Mouse (Mus musculus) olfactory bulb, adult 2 months (tissue): ENCODE data around the gene Lmo7.

Experiments used
- CTCF ChIP-seq: fragments of 200-500 bp; IDR thresholded peaks from 2 replicates; pipeline ENCODE4 v1.5.1; 2012; ENCODE audit warnings: low read depth, mild to moderate bottlenecking, low read length, moderate library complexity; ENCODE audit not compliant: insufficient read depth
- POLR2A ChIP-seq: fragments of 200-500 bp; IDR thresholded peaks from 2 replicates; pipeline ENCODE4 v1.6.1; 2012; ENCODE audit warnings: mild to moderate bottlenecking, low read depth, low read length, moderate library complexity; ENCODE audit not compliant: insufficient read depth

- TF ChIP-seq CTCF (no peak), POLR2A (no peak)
Observed at GRCm38 (mm10) chr14:101816450-101816849, 86.7 kb downstream of the Lmo7 start.
